Mouse (Mus musculus): Measurements from ENCODE around the gene 9530003J23Rik. TPM values are rescaled to one million over a fixed set of nuclear protein-coding genes. Genes with fewer than 3 reads are reported as not detected.

The 9530003J23Rik gene
- polyA plus RNA-seq, 1 experiment from 2014 or later, result not detected

- Histone ChIP-seq H3K9ac (replicated peaks; ENCODE audit: low read length) (no peak overlapping the region), H3K27me3 (ENCODE audit: control insufficient read depth, insufficient read depth, low read length) (no peaks in the 10 kb centered on the region), H3K4me2 (ENCODE audit: low read length) (no peak overlapping the region), H3K36me3 (ENCODE audit: control insufficient read depth, insufficient read depth, low read length) (no peaks in the 10 kb centered on the region), H3K4me1 (ENCODE audit: control insufficient read depth, insufficient read depth, low read length) (no peaks in the 10 kb centered on the region), H3K27ac (replicated peaks; ENCODE audit: low read depth, low read length) (no peak overlapping the region), H3K4me3 (replicated peaks; ENCODE audit: low read depth, low read length) (no peak overlapping the region), H3K9me3 (ENCODE audit: control insufficient read depth, low read length) (no peaks in the 10 kb centered on the region)
- DNase-seq, result no peak
- ATAC-seq (ENCODE audit: low FRiP score, low TSS enrichment), result no peak
- WGBS, result 95% methylated on average over 3 of the region's 3 CpGs
Observed at GRCm38 (mm10) chr10:117206070-117206469, 32.4 kb downstream of the 9530003J23Rik start.

- DNase-seq, result no peak
Observed at GRCm38 (mm10) chr10:117203558-117203981, 34.9 kb downstream of the 9530003J23Rik start.

GRCm38 (mm10) chr10:117202981-117203557, 35.4 kb downstream of the 9530003J23Rik start:
- Histone ChIP-seq H3K9me3 (ENCODE audit: control insufficient read depth, low read length) (no peaks in the 10 kb centered on the region), H3K27me3 (ENCODE audit: control insufficient read depth, insufficient read depth, low read length) (no peaks in the 10 kb centered on the region), H3K4me1 (ENCODE audit: control insufficient read depth, insufficient read depth, low read length) (no peaks in the 10 kb centered on the region), H3K4me3 (replicated peaks; ENCODE audit: low read depth, low read length) (no peak overlapping the region), H3K9ac (replicated peaks; ENCODE audit: low read length) (no peak overlapping the region), H3K4me2 (ENCODE audit: low read length) (no peak overlapping the region), H3K27ac (replicated peaks; ENCODE audit: low read depth, low read length) (no peak overlapping the region), H3K36me3 (ENCODE audit: control insufficient read depth, insufficient read depth, low read length) (no peaks in the 10 kb centered on the region)
- ATAC-seq (ENCODE audit: low FRiP score, low TSS enrichment), result no peak
- 82% methylated on average over 17 of the region's 17 CpGs for WGBS
- DNase-seq, result no peak

More at GRCm38 (mm10) chr10:117203558-117203981, 34.9 kb downstream of the 9530003J23Rik start:
- Histone ChIP-seq H3K27me3 (ENCODE audit: control insufficient read depth, insufficient read depth, low read length) (no peaks in the 10 kb centered on the region), H3K9me3 (ENCODE audit: control insufficient read depth, low read length) (no peaks in the 10 kb centered on the region), H3K4me3 (replicated peaks; ENCODE audit: low read depth, low read length) (no peak overlapping the region), H3K9ac (replicated peaks; ENCODE audit: low read length) (no peak overlapping the region), H3K36me3 (ENCODE audit: control insufficient read depth, insufficient read depth, low read length) (no peaks in the 10 kb centered on the region), H3K4me2 (ENCODE audit: low read length) (no peak overlapping the region), H3K27ac (replicated peaks; ENCODE audit: low read depth, low read length) (no peak overlapping the region), H3K4me1 (ENCODE audit: control insufficient read depth, insufficient read depth, low read length) (no peaks in the 10 kb centered on the region)
- 80% methylated on average over 2 of the region's 2 CpGs for WGBS
- ATAC-seq (ENCODE audit: low FRiP score, low TSS enrichment), result no peak

GRCm38 (mm10) chr10:117199701-117200100, 38.8 kb downstream of the 9530003J23Rik start:
- Histone ChIP-seq H3K36me3 (ENCODE audit: control insufficient read depth, insufficient read depth, low read length) (no peaks in the 10 kb centered on the region), H3K4me2 (ENCODE audit: low read length) (no peak overlapping the region), H3K9ac (replicated peaks; ENCODE audit: low read length) (no peak overlapping the region), H3K27me3 (ENCODE audit: control insufficient read depth, insufficient read depth, low read length) (no peaks in the 10 kb centered on the region), H3K4me3 (replicated peaks; ENCODE audit: low read depth, low read length) (no peak overlapping the region), H3K27ac (replicated peaks; ENCODE audit: low read depth, low read length) (no peak overlapping the region), H3K4me1 (ENCODE audit: control insufficient read depth, insufficient read depth, low read length) (no peaks in the 10 kb centered on the region), H3K9me3 (ENCODE audit: control insufficient read depth, low read length) (no peaks in the 10 kb centered on the region)
- ATAC-seq (ENCODE audit: low FRiP score, low TSS enrichment) (no peak), DNase-seq (no peak)
- WGBS, result 5% methylated on average over 3 of the region's 3 CpGs

GRCm38 (mm10) chr10:117196696-117197095, 41.8 kb downstream of the 9530003J23Rik start:
- ATAC-seq (ENCODE audit: low FRiP score, low TSS enrichment) (no peak), DNase-seq (no peak)
- 71% methylated on average over 3 of the region's 3 CpGs for WGBS
- Histone ChIP-seq H3K36me3 (ENCODE audit: control insufficient read depth, insufficient read depth, low read length) (no peaks in the 10 kb centered on the region), H3K4me1 (ENCODE audit: control insufficient read depth, insufficient read depth, low read length) (no peaks in the 10 kb centered on the region), H3K27ac (replicated peaks; ENCODE audit: low read depth, low read length) (no peak overlapping the region), H3K4me2 (ENCODE audit: low read length) (no peak overlapping the region), H3K27me3 (ENCODE audit: control insufficient read depth, insufficient read depth, low read length) (no peaks in the 10 kb centered on the region), H3K9me3 (ENCODE audit: control insufficient read depth, low read length) (no peaks in the 10 kb centered on the region), H3K4me3 (replicated peaks; ENCODE audit: low read depth, low read length) (no peak overlapping the region), H3K9ac (replicated peaks; ENCODE audit: low read length) (no peak overlapping the region)

GRCm38 (mm10) chr10:117195748-117196147, 42.8 kb downstream of the 9530003J23Rik start:
- ATAC-seq (ENCODE audit: low FRiP score, low TSS enrichment) (no peak), DNase-seq (no peak)
- Histone ChIP-seq H3K4me2 (ENCODE audit: low read length) (no peak overlapping the region), H3K27ac (replicated peaks; ENCODE audit: low read depth, low read length) (no peak overlapping the region), H3K4me1 (ENCODE audit: control insufficient read depth, insufficient read depth, low read length) (no peaks in the 10 kb centered on the region), H3K9ac (replicated peaks; ENCODE audit: low read length) (no peak overlapping the region), H3K9me3 (ENCODE audit: control insufficient read depth, low read length) (no peaks in the 10 kb centered on the region), H3K36me3 (ENCODE audit: control insufficient read depth, insufficient read depth, low read length) (no peaks in the 10 kb centered on the region), H3K4me3 (replicated peaks; ENCODE audit: low read depth, low read length) (no peak overlapping the region), H3K27me3 (ENCODE audit: control insufficient read depth, insufficient read depth, low read length) (no peaks in the 10 kb centered on the region)
- 96% methylated on average over 4 of the region's 4 CpGs for WGBS

- no peaks in the 10 kb centered on the region for H3K27me3 ChIP-seq (ENCODE audit: control insufficient read depth, insufficient read depth, low read length)
- no peaks in the 10 kb centered on the region for H3K36me3 ChIP-seq (ENCODE audit: control insufficient read depth, insufficient read depth, low read length)
- 91% methylated on average over 12 of the region's 12 CpGs for WGBS
- H3K27ac ChIP-seq (replicated peaks; ENCODE audit: low read depth, low read length), result no peak overlapping the region
- H3K9ac ChIP-seq (replicated peaks; ENCODE audit: low read length), result no peak overlapping the region
- H3K9me3 ChIP-seq (ENCODE audit: control insufficient read depth, low read length), result no peaks in the 10 kb centered on the region
- no peak overlapping the region for H3K4me3 ChIP-seq (replicated peaks; ENCODE audit: low read depth, low read length)
- no peaks in the 10 kb centered on the region for H3K4me1 ChIP-seq (ENCODE audit: control insufficient read depth, insufficient read depth, low read length)
- no peak for DNase-seq
- no peak overlapping the region for H3K4me2 ChIP-seq (ENCODE audit: low read length)
- ATAC-seq (ENCODE audit: low FRiP score, low TSS enrichment), result no peak
Observed at GRCm38 (mm10) chr10:117195005-117195404, 43.5 kb downstream of the 9530003J23Rik start.

GRCm38 (mm10) chr10:117193364-117193763, 45.1 kb downstream of the 9530003J23Rik start:
- no peaks in the 10 kb centered on the region for H3K27me3 ChIP-seq (ENCODE audit: control insufficient read depth, insufficient read depth, low read length)
- H3K9ac ChIP-seq (replicated peaks; ENCODE audit: low read length), result no peak overlapping the region
- DNase-seq (no peak), ATAC-seq (ENCODE audit: low FRiP score, low TSS enrichment) (no peak)
- 83% methylated on average over 5 of the region's 5 CpGs for WGBS
- H3K4me3 ChIP-seq (replicated peaks; ENCODE audit: low read depth, low read length), result no peak overlapping the region
- H3K4me1 ChIP-seq (ENCODE audit: control insufficient read depth, insufficient read depth, low read length), result no peaks in the 10 kb centered on the region
- H3K9me3 ChIP-seq (ENCODE audit: control insufficient read depth, low read length), result no peaks in the 10 kb centered on the region
- no peak overlapping the region for H3K27ac ChIP-seq (replicated peaks; ENCODE audit: low read depth, low read length)
- no peaks in the 10 kb centered on the region for H3K36me3 ChIP-seq (ENCODE audit: control insufficient read depth, insufficient read depth, low read length)
- no peak overlapping the region for H3K4me2 ChIP-seq (ENCODE audit: low read length)

GRCm38 (mm10) chr10:117185399-117186089, 53.0 kb downstream of the 9530003J23Rik start:
- WGBS, result 74% methylated on average over 9 of the region's 9 CpGs
- Histone ChIP-seq H3K4me2 (ENCODE audit: low read length) (no peak overlapping the region), H3K9me3 (ENCODE audit: control insufficient read depth, low read length) (no peaks in the 10 kb centered on the region), H3K4me3 (replicated peaks; ENCODE audit: low read depth, low read length) (no peak overlapping the region), H3K27me3 (ENCODE audit: control insufficient read depth, insufficient read depth, low read length) (no peaks in the 10 kb centered on the region), H3K4me1 (ENCODE audit: control insufficient read depth, insufficient read depth, low read length) (no peaks in the 10 kb centered on the region), H3K36me3 (ENCODE audit: control insufficient read depth, insufficient read depth, low read length) (no peaks in the 10 kb centered on the region), H3K27ac (replicated peaks; ENCODE audit: low read depth, low read length) (no peak overlapping the region), H3K9ac (replicated peaks; ENCODE audit: low read length) (no peak overlapping the region)
- DNase-seq (no peak), ATAC-seq (ENCODE audit: low FRiP score, low TSS enrichment) (no peak)
